Mouse (Mus musculus) G1E (cell line): ENCODE data around the gene Tex11.

Source experiments
- CTCF ChIP-seq: IDR thresholded peaks from 2 replicates; pipeline ENCODE4 v1.5.1; 2012; ENCODE audit warnings: low read depth, low read length, inconsistent platforms, mixed read lengths
- GATA1 ChIP-seq: IDR thresholded peaks from 2 replicates; pipeline ENCODE4 v1.6.1; 2012; ENCODE audit warnings: borderline replicate concordance, low read length, inconsistent platforms, mixed read lengths
- POLR2AphosphoS5 ChIP-seq: IDR thresholded peaks from 2 replicates; pipeline ENCODE4 v1.6.1; 2012; ENCODE audit warnings: low read depth, low read length, inconsistent platforms; ENCODE audit not compliant: insufficient replicate concordance

GRCm38 (mm10) chrX:101065245-101065644 is 5.8 kb upstream of the Tex11 start:
- TF ChIP-seq CTCF = no peak
- no peak for TF ChIP-seq GATA1
- TF ChIP-seq POLR2AphosphoS5 = no peak
